Mouse (Mus musculus) myocyte (in vitro differentiated cells): ENCODE results near the gene Atox1.

ENCODE experiments used
- CEBPB ChIP-seq: IDR thresholded peaks from 2 replicates; pipeline ENCODE4 v1.6.1; 2011; ENCODE audit warnings: mild to moderate bottlenecking, moderate library complexity; ENCODE audit not compliant: poor library complexity, insufficient read depth, severe bottlenecking
- MYOD1 ChIP-seq, 3 experiments: IDR thresholded peaks; one replicate each; pipeline ENCODE4 v1.6.1; 2011; ENCODE audit warnings: control low read depth in 2 of 3, low read depth in 2 of 3, mild to moderate bottlenecking in 2 of 3, moderate library complexity in 1 of 3; ENCODE audit not compliant: insufficient read length in 2 of 3, control insufficient read depth in 1 of 3
- POLR2A ChIP-seq: IDR thresholded peaks from one replicate; pipeline ENCODE4 v1.6.1; 2011; ENCODE audit warnings: low read depth, mild to moderate bottlenecking, control low read depth, moderate library complexity; ENCODE audit not compliant: insufficient read length
- REST ChIP-seq: IDR thresholded peaks from one replicate; pipeline ENCODE4 v1.6.1; 2011; ENCODE audit warnings: mild to moderate bottlenecking, control low read depth, moderate library complexity; ENCODE audit not compliant: insufficient read depth, insufficient read length
- TCF12 ChIP-seq: IDR thresholded peaks from one replicate; pipeline ENCODE4 v1.6.1; 2011; ENCODE audit warnings: mild to moderate bottlenecking, control low read depth; ENCODE audit not compliant: poor library complexity, insufficient read depth, severe bottlenecking
- USF1 ChIP-seq: IDR thresholded peaks from one replicate; pipeline ENCODE4 v1.6.1; 2011; ENCODE audit warnings: low read depth, mild to moderate bottlenecking, control low read depth, moderate library complexity

GRCm38 (mm10) chr11:55397441-55397840, 63.6 kb downstream of the Atox1 start:
- TF ChIP-seq POLR2A (no peak), CEBPB (no peak), USF1 (no peak), TCF12 (no peak), MYOD1 (IDR thresholded peaks at IDR 0.05; ENCODE audit: control insufficient read depth in 1 of 3, insufficient read length in 2 of 3, low read depth in 2 of 3) (no peak), REST (no peak)
